Mouse (Mus musculus) granulocyte monocyte progenitor cell, adult 5-6 weeks (primary cell): ENCODE results near the gene Tipin. TPM values are rescaled to one million over a fixed set of nuclear protein-coding genes. Genes with fewer than 3 reads are reported as not detected.
A peak's percentile ranks its signal among the peaks of the same experiment; 100 is the strongest.

Source experiments
- ATAC-seq: replicated peaks from 2 replicates; pipeline ENCODE4 v1.8.0; 2016; ENCODE audit warnings: mild to moderate bottlenecking, moderate TSS enrichment, inconsistent platforms; ENCODE audit not compliant: poor library complexity, severe bottlenecking
- total RNA-seq, 2 experiments: library from RNA; stranded (forward) in 1 of 2; stranded (reverse) in 1 of 2; fragments of 200-712, 200-1000 nt in 1 of 2; fragments of >200 nt in 1 of 2; fragmentation: Nextera tagmentation in 1 of 2; gene quantifications; 2 replicates each; pipeline ENCODE4 v1.2.3; 2014 to 2017

The Tipin gene
- total RNA-seq, 2 experiments from 2014 or later, result 243 to 318 TPM

- ATAC-seq, result peak; percentile 76
These were observed 59.2 kb downstream of the Tipin start for GRCm38 (mm10) chr9:64340351-64341253.

GRCm38 (mm10) chr9:64341254-64341566 is 59.8 kb downstream of the Tipin start, which contains the start of gene Dis3l:
Dis3l (minus strand) TSS chr9:64341288.
- ATAC-seq, result no peak

GRCm38 (mm10) chr9:64341671-64342070 is 60.3 kb downstream of the Tipin start:
- ATAC-seq, result no peak

- ATAC-seq, result no peak
These were observed 62.3 kb downstream of the Tipin start for GRCm38 (mm10) chr9:64343656-64344055.

GRCm38 (mm10) chr9:64345931-64346330 is 64.5 kb downstream of the Tipin start:
- ATAC-seq, result peak; percentile 42; the same call in 1 of the 2 replicates

GRCm38 (mm10) chr9:64347377-64347776 is 66.0 kb downstream of the Tipin start:
- ATAC-seq, result no peak

- ATAC-seq, result no peak
These were observed 68.1 kb downstream of the Tipin start for GRCm38 (mm10) chr9:64349490-64349889.

GRCm38 (mm10) chr9:64351191-64351590 is 69.8 kb downstream of the Tipin start:
- peak; percentile 44 for ATAC-seq

Other genes starting within 250 kb of the Tipin start
- gene Lctl, start 164.4 kb upstream of the Tipin start, total RNA-seq (2014; fragmentation: Nextera tagmentation), result not detected in 2 replicates
- gene Lctl, start 164.4 kb upstream of the Tipin start, total RNA-seq (2017), result 0.15 and 0.39 TPM in 2 replicates
- gene Zwilch, start 108.5 kb upstream of the Tipin start, total RNA-seq (2014; fragmentation: Nextera tagmentation), result 61.4 and 63.4 TPM in 2 replicates
- gene Zwilch, start 108.5 kb upstream of the Tipin start, total RNA-seq (2017), result 98.1 and 118 TPM in 2 replicates
- 3,177 and 3,393 TPM in 2 replicates for gene Rpl4, start 108.2 kb upstream of the Tipin start, total RNA-seq (2014; fragmentation: Nextera tagmentation)
- gene Rpl4, start 108.2 kb upstream of the Tipin start, total RNA-seq (2017), result 3,068 and 3,220 TPM in 2 replicates
- 27.6 and 29.8 TPM in 2 replicates for gene Snapc5, start 102.3 kb upstream of the Tipin start, total RNA-seq (2014; fragmentation: Nextera tagmentation)
- gene Snapc5, start 102.3 kb upstream of the Tipin start, total RNA-seq (2017), result 43.3 and 52.1 TPM in 2 replicates
- 1.6 TPM in 1 of 2 replicates, not detected in the other for gene Uchl4, start 46.4 kb upstream of the Tipin start, total RNA-seq (2014; fragmentation: Nextera tagmentation)
- 0.67 and 1.3 TPM in 2 replicates for gene Uchl4, start 46.4 kb upstream of the Tipin start, total RNA-seq (2017)
- 24.8 and 45.6 TPM in 2 replicates for gene Map2k1, start 27.9 kb upstream of the Tipin start, total RNA-seq (2014; fragmentation: Nextera tagmentation)
- 55.0 and 56.5 TPM in 2 replicates for gene Map2k1, start 27.9 kb upstream of the Tipin start, total RNA-seq (2017)
- gene Dis3l, start 59.7 kb downstream of the Tipin start, total RNA-seq (2014; fragmentation: Nextera tagmentation), result 13.6 and 16.7 TPM in 2 replicates
- 17.3 and 18.1 TPM in 2 replicates for gene Dis3l, start 59.7 kb downstream of the Tipin start, total RNA-seq (2017)
- gene Megf11, start 104.0 kb downstream of the Tipin start, total RNA-seq (2014; fragmentation: Nextera tagmentation), result not detected in 2 replicates
- under 0.01 TPM in 1 of 2 replicates, not detected in the other for gene Megf11, start 104.0 kb downstream of the Tipin start, total RNA-seq (2017)